ENCODE assay signal across 9 mouse cellular contexts in the genomic region with DNA sequence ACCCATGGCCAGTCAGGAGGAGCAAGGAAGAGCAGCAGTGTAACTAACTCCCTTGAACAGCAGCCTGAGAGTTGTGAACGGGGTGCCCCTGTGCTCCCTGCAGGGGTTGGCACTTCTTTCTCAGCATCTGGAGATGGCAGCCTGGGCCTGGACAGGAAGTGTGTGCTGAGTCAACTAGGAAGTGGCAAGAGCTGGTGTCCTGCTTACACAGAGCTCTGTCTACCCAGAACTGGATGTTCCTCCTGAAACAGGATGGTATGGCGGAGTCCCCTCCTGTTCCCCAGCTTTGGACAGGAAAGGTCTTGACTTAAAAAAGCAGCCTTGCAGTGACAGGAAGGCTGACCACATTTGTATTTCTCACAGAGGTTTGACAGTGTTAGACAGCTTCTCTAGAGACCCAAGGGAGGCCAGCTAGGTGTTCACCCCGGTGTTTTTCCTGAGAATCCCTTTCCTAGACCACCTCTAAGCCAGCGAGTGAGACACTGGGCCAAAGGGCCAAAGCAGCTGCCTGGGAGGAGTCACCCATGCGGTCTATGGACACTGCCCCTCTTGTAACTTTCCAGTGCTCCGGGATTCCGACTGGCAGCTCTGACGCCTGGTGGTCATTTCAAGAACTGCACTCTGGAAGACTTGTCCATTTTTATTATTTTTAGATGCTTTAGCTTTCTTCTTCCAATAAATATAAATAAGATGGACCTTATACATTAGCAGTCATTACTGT. TPM values are rescaled to one million over a fixed set of nuclear protein-coding genes. Genes with fewer than 3 reads are reported as not detected.
DNase-seq lines count a peak whose midpoint lies in the region; ATAC-seq and TF ChIP-seq lines count a peak whose summit lies in the region.
"Had no signal": no experiment of that assay in that cellular context is flagged by ENCODE, and none has a peak within 500 bp of the region (broad histone marks: within the 10 kb centered on the region; RNA-seq: fewer than 3 reads in every experiment).

No protein-coding gene starts in this region.

- H3K4me2 ChIP-seq in heart, embryonic 14.5 days (ENCODE audit: low read length): no peak overlapping the region
- no peak overlapping the region for H3K4me2 ChIP-seq in lung, embryonic 16.5 days (ENCODE audit: low read depth, low read length)
- H3K4me2 ChIP-seq: limb, embryonic 12.5 days had no signal

- peak; percentile 65 for TF ChIP-seq CTCF in ES-Bruce4 (IDR thresholded peaks at IDR 0.05; ENCODE audit: low read depth, low read length)

- no peak overlapping the region; the same call in 1 of the 2 replicates for H3K27ac ChIP-seq in ES-Bruce4 (ENCODE audit: insufficient read depth, low read length)
- peak overlapping the region in 1 of 2 experiments; percentile 14; a peak in 1 of 4 replicates for H3K27ac ChIP-seq in heart, embryonic 14.5 days (replicated peaks in 1 of 2; ENCODE audit: control insufficient read depth in 1 of 2, insufficient read depth in 1 of 2, low read depth in 2 of 2, low read length in 2 of 2)
- peak overlapping the region; percentile 57 for H3K27ac ChIP-seq in lung, embryonic 16.5 days (ENCODE audit: low read length)
- H3K27ac ChIP-seq: limb, embryonic 12.5 days had no signal

- peaks cover 4% of the 10 kb centered on the region for H3K4me1 ChIP-seq in ES-Bruce4 (ENCODE audit: control insufficient read depth, insufficient read depth, low read length)
- H3K4me1 ChIP-seq in heart, embryonic 14.5 days (ENCODE audit: control insufficient read depth in 2 of 2, insufficient read depth in 2 of 2, low read length in 2 of 2): peaks cover 17 to 18% of the 10 kb centered on the region in 2 experiments
- peaks cover 11% of the 10 kb centered on the region for H3K4me1 ChIP-seq in lung, embryonic 16.5 days (replicated peaks; ENCODE audit: control insufficient read depth, insufficient read depth, low read length)

- TF ChIP-seq EP300 in ES-Bruce4 (IDR thresholded peaks at IDR 0.05; ENCODE audit: insufficient read depth, low read depth, low read length): no peak

- WGBS in heart, embryonic 14.5 days: 24% methylated on average over 8 of the region's 8 CpGs
- WGBS in large intestine, adult 2 months: 20% methylated on average over 8 of the region's 8 CpGs
- WGBS in lung, embryonic 16.5 days: 21% methylated on average over 8 of the region's 8 CpGs

- H3K4me3 ChIP-seq in ES-Bruce4 (ENCODE audit: low read depth, low read length): peak overlapping the region; percentile 33
- no peak overlapping the region for H3K4me3 ChIP-seq in heart, embryonic 14.5 days (ENCODE audit: control insufficient read depth in 1 of 2, insufficient read depth in 1 of 2, low read depth in 1 of 2, low read length in 2 of 2)
- no peak overlapping the region for H3K4me3 ChIP-seq in lung, embryonic 16.5 days (ENCODE audit: low read length)
- H3K4me3 ChIP-seq: limb, embryonic 12.5 days had no signal

- DNase-seq in adrenal gland, adult 2 months: peak; percentile 79
- DNase-seq in embryo, embryonic 11 days: peak; percentile 86
- peak; percentile 59 for DNase-seq in large intestine, adult 2 months (ENCODE audit: low read depth, low spot score)
- peak; percentile 68 to 76 for DNase-seq in right cerebral cortex, postnatal 10 days (ENCODE audit: low spot score in 2 of 2)
- DNase-seq in urinary bladder, postnatal 36 days (ENCODE audit: low spot score in 2 of 2): peak; percentile 73 to 81

- no peaks in the 10 kb centered on the region for H3K27me3 ChIP-seq in ES-Bruce4 (ENCODE audit: control insufficient read depth, insufficient read depth, low read length, poor library complexity, severe bottlenecking)
- H3K27me3 ChIP-seq in heart, embryonic 14.5 days (ENCODE audit: control insufficient read depth, insufficient read depth, low read length): no peaks in the 10 kb centered on the region
- H3K27me3 ChIP-seq in lung, embryonic 16.5 days (ENCODE audit: control insufficient read depth, insufficient read depth, low read depth, low read length): no peaks in the 10 kb centered on the region
- H3K27me3 ChIP-seq: limb, embryonic 12.5 days had no signal

- no peaks in the 10 kb centered on the region for H3K36me3 ChIP-seq in ES-Bruce4 (ENCODE audit: control insufficient read depth, insufficient read depth, low read length, poor library complexity, severe bottlenecking)
- H3K36me3 ChIP-seq in heart, embryonic 14.5 days (ENCODE audit: control insufficient read depth, insufficient read depth, low read length): no peaks in the 10 kb centered on the region
- no peaks in the 10 kb centered on the region for H3K36me3 ChIP-seq in lung, embryonic 16.5 days (ENCODE audit: control insufficient read depth, insufficient read depth, low read length)
- H3K36me3 ChIP-seq: limb, embryonic 12.5 days had no signal

- 0 out of 2 replicates have a peak, but pooled peaks have one; percentile 9 for ATAC-seq in heart, embryonic 14.5 days (ENCODE audit: insufficient number of reproducible peaks, insufficient read depth, low FRiP score, low read depth)
- peak; percentile 72; the same call in 1 of the 2 replicates for ATAC-seq in lung, embryonic 16.5 days (ENCODE audit: low read depth)

- peak overlapping the region; percentile 4; the same call in 1 of the 2 replicates for H3K9ac ChIP-seq in ES-Bruce4 (ENCODE audit: low read depth, poor library complexity, severe bottlenecking)
- no peak overlapping the region for H3K9ac ChIP-seq in heart, embryonic 14.5 days (ENCODE audit: low read length)
- H3K9ac ChIP-seq in lung, embryonic 16.5 days (ENCODE audit: low read length): no peak overlapping the region
- H3K9ac ChIP-seq: limb, embryonic 12.5 days had no signal

- no peak for TF ChIP-seq POLR2A in ES-Bruce4 (IDR thresholded peaks at IDR 0.05; ENCODE audit: insufficient read depth, low read length)

- H3K9me3 ChIP-seq in ES-Bruce4 (replicated peaks; ENCODE audit: control insufficient read depth, insufficient read depth, low read length, poor library complexity, severe bottlenecking): no peaks in the 10 kb centered on the region
- H3K9me3 ChIP-seq in heart, embryonic 14.5 days (ENCODE audit: control insufficient read depth, low read length): no peaks in the 10 kb centered on the region
- H3K9me3 ChIP-seq in lung, embryonic 16.5 days (ENCODE audit: control insufficient read depth, low read length): no peaks in the 10 kb centered on the region
- H3K9me3 ChIP-seq: limb, embryonic 12.5 days had no signal

RNA-seq across cellular contexts. Expression of gene Wdr26, which starts 20.7 kb away (rescaled TPM):
- polyA plus RNA-seq in ES-Bruce4 (2011; ENCODE audit: insufficient read depth, insufficient read length, low read depth, missing spikeins): 163 and 167 TPM in 2 replicates
- 100 to 1,000 TPM; 113 to 140 TPM for total RNA-seq in adrenal gland, adult 2 months (2021)
- 56.7 and 62.2 TPM in 2 replicates for polyA plus RNA-seq in adrenal gland, adult 2 months (2012; rRNA removed)
- polyA plus RNA-seq in heart, embryonic 14.5 days (2014; fragmentation: Nextera tagmentation; extraction: Ambion mirVana): 46.6 and 47.7 TPM in 2 replicates
- polyA plus RNA-seq in large intestine, adult 2 months (2012; rRNA removed): 16.0 and 25.6 TPM in 2 replicates
- polyA plus RNA-seq in lung, embryonic 16.5 days (2015; fragmentation: Nextera tagmentation; extraction: Ambion mirVana): 30.0 and 30.2 TPM in 2 replicates
